7 mouse cellular contexts compared by ENCODE assay signal in genomic region chr6:93758114-93758513, GRCm38 (mm10).
A peak's percentile ranks its signal among the peaks of the same experiment; 100 is the strongest.
DNase-seq lines count a peak whose midpoint lies in the region; ATAC-seq and TF ChIP-seq lines count a peak whose summit lies in the region.

No protein-coding gene starts in this region.

- peak; percentile 7 for DNase-seq in kidney, postnatal 0 days (ENCODE audit: low spot score)
- no peak for DNase-seq in kidney, postnatal 4 days
- no peak for DNase-seq in left cerebral cortex, postnatal 4 days
- no peak for DNase-seq in retina, embryonic 14.5 days (ENCODE audit: low spot score)

- intact Hi-C loops in left cerebral cortex, postnatal 4 days (cut with DNase I), result loop anchor here (10.0 kb wide), 1 partner anchor 277 kb away; no protein-coding TSS in a partner anchor

- no peak overlapping the region for H3K4me2 ChIP-seq in kidney, postnatal 0 days (ENCODE audit: low read length)
- H3K4me2 ChIP-seq in hindbrain, embryonic 16.5 days (ENCODE audit: low read length), result no peak overlapping the region
- no peak overlapping the region for H3K4me2 ChIP-seq in neural tube, embryonic 12.5 days (replicated peaks)

- no peak for TF ChIP-seq CTCF in kidney, postnatal 0 days (IDR thresholded peaks at IDR 0.05; ENCODE audit: low read depth)

- no peaks in the 10 kb centered on the region for H3K27me3 ChIP-seq in kidney, postnatal 0 days (ENCODE audit: insufficient read depth, low read length)
- H3K27me3 ChIP-seq in hindbrain, embryonic 16.5 days (replicated peaks; ENCODE audit: control insufficient read depth, insufficient read depth, low read length), result no peaks in the 10 kb centered on the region
- no peaks in the 10 kb centered on the region for H3K27me3 ChIP-seq in neural tube, embryonic 12.5 days (replicated peaks)

- H3K36me3 ChIP-seq in kidney, postnatal 0 days (ENCODE audit: insufficient read depth, low read length), result no peaks in the 10 kb centered on the region
- H3K36me3 ChIP-seq in hindbrain, embryonic 16.5 days (ENCODE audit: control insufficient read depth, insufficient read depth, low read length), result no peaks in the 10 kb centered on the region
- H3K36me3 ChIP-seq in neural tube, embryonic 12.5 days, result peaks cover 10% of the 10 kb centered on the region; the same call in 1 of the 2 replicates

- no peaks in the 10 kb centered on the region for H3K9me3 ChIP-seq in kidney, postnatal 0 days (replicated peaks; ENCODE audit: low read length)
- no peaks in the 10 kb centered on the region for H3K9me3 ChIP-seq in hindbrain, embryonic 16.5 days (ENCODE audit: control insufficient read depth, low read length)
- H3K9me3 ChIP-seq in neural tube, embryonic 12.5 days, result no peaks in the 10 kb centered on the region

- no peak overlapping the region for H3K9ac ChIP-seq in kidney, postnatal 0 days (ENCODE audit: low read depth, low read length)
- H3K9ac ChIP-seq in hindbrain, embryonic 16.5 days (ENCODE audit: low read depth, low read length), result no peak overlapping the region
- no peak overlapping the region for H3K9ac ChIP-seq in neural tube, embryonic 12.5 days

- no peak overlapping the region for H3K4me3 ChIP-seq in kidney, postnatal 0 days (replicated peaks; ENCODE audit: low read depth, low read length)
- H3K4me3 ChIP-seq in hindbrain, embryonic 16.5 days (ENCODE audit: low read length), result no peak overlapping the region
- H3K4me3 ChIP-seq in neural tube, embryonic 12.5 days, result no peak overlapping the region

- no peak overlapping the region for H3K27ac ChIP-seq in kidney, postnatal 0 days
- H3K27ac ChIP-seq in hindbrain, embryonic 16.5 days (ENCODE audit: low read depth, low read length), result peak overlapping the region; percentile 24; the same call in 1 of the 2 replicates
- H3K27ac ChIP-seq in neural tube, embryonic 12.5 days, result no peak overlapping the region

- WGBS in kidney, postnatal 0 days, result 60% methylated on average over 3 of the region's 3 CpGs
- WGBS in hindbrain, embryonic 16.5 days, result 55% methylated on average over 3 of the region's 3 CpGs
- WGBS in neural tube, embryonic 12.5 days, result 56% methylated on average over 3 of the region's 3 CpGs

- H3K4me1 ChIP-seq in kidney, postnatal 0 days (replicated peaks; ENCODE audit: insufficient read depth, low read length), result no peaks in the 10 kb centered on the region
- peaks cover 4% of the 10 kb centered on the region for H3K4me1 ChIP-seq in hindbrain, embryonic 16.5 days (ENCODE audit: control insufficient read depth, insufficient read depth, low read depth, low read length)
- H3K4me1 ChIP-seq in neural tube, embryonic 12.5 days, result no peaks in the 10 kb centered on the region

- 0 out of 2 replicates have a peak, but pooled peaks have one; percentile 21 for ATAC-seq in kidney, postnatal 0 days (replicated peaks; ENCODE audit: low FRiP score, low read depth)
- ATAC-seq in granulocyte monocyte progenitor cell, adult 5-6 weeks (replicated peaks; ENCODE audit: poor library complexity, severe bottlenecking), result peak; percentile 26; the same call in 1 of the 2 replicates
- no peak for ATAC-seq in hindbrain, embryonic 16.5 days
- peak; percentile 17; the same call in 1 of the 2 replicates for ATAC-seq in neural tube, embryonic 12.5 days (ENCODE audit: low FRiP score, low read depth)
